Mouse (Mus musculus): Measurements from ENCODE around the gene Ttll10. TPM values are rescaled to one million over a fixed set of nuclear protein-coding genes. Genes with fewer than 3 reads are reported as not detected.

Ttll10 gene
- total and polyA plus RNA-seq, 3 experiments: 0.11 TPM; not detected in 2

DNA sequence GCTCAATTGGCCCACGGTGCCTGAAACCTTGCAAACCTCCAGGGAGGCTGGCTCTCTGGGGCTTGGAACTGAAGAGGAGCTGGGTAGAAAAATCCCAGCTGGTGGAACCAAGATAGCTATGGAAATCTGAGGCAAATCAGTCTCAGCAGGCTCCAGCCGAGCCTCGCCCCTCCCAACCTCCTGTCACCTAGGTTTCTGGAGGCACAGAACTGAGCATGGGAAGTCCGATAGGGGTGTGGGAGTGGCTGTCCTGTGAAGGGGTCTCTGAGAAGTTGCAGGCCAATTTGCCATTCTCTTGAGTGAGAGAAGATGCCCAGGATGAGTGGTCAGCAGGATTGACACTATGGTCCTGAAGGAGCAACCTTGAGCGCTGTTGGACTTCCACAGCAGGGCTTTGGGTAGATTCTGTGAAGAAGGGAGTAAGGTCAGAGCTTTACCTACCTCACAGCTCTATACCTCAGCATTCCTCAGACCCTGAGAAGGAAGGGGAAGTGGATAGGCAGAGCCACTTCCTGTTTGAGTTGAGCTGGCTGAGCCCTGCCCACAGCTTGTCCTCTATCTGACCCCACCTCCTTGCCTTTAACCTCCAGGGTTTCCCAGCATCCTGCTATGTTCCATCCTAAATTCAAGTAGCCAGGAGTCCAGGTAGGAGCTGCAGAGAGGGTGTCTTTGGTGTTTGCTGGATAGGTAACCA is 8.2 kb upstream of the Ttll10 start:
- Histone ChIP-seq H3K36me3 (ENCODE audit: control insufficient read depth in 1 of 2, insufficient read depth in 2 of 2, low read length in 2 of 2) (peaks cover 0 to 7% of the 10 kb centered on the region in 2 experiments; a peak in 2 of 4 replicates), H3K79me2 (ENCODE audit: control insufficient read depth, insufficient read depth, low read length, poor library complexity) (no peaks in the 10 kb centered on the region), H3K27ac (ENCODE audit: control insufficient read depth, low read depth, low read length) (no peak overlapping the region; the same call in 1 of the 2 replicates), H3K27me3 (ENCODE audit: control insufficient read depth in 1 of 2, insufficient read depth in 2 of 2, low read length in 2 of 2) (no peaks in the 10 kb centered on the region), H3K9ac (ENCODE audit: control insufficient read depth, low read depth, low read length, poor library complexity, severe bottlenecking) (peak overlapping the region; percentile 32; the same call in 1 of the 2 replicates), H3K4me1 (ENCODE audit: control insufficient read depth in 1 of 2, insufficient read depth in 2 of 2, low read length in 2 of 2) (peaks cover 0 to 14% of the 10 kb centered on the region in 2 experiments; a peak in 3 of 4 replicates), H3K9me3 (replicated peaks; ENCODE audit: insufficient read depth, low read length) (no peaks in the 10 kb centered on the region), H3K4me3 (ENCODE audit: control insufficient read depth in 1 of 2, insufficient read depth in 1 of 2, low read depth in 2 of 2, low read length in 2 of 2) (peak overlapping the region; percentile 25 to 26; a peak in 2 of 4 replicates)
- TF ChIP-seq ZKSCAN1 (IDR thresholded peaks at IDR 0.05; ENCODE audit: low read depth, low read length) (no peak), POLR2A (IDR thresholded peaks at IDR 0.05; ENCODE audit: control insufficient read depth in 1 of 2, insufficient read depth in 1 of 2, low read depth in 1 of 2, low read length in 2 of 2, poor library complexity in 1 of 2) (peak in 1 of 2 experiments; percentile 55; a peak in 2 of 4 replicates), NELFE (IDR thresholded peaks at IDR 0.05; ENCODE audit: low read depth, low read length) (peak; percentile 35; the same call in 1 of the 2 replicates), CHD2 (IDR thresholded peaks at IDR 0.05; ENCODE audit: low read length) (no peak), GABPA (IDR thresholded peaks at IDR 0.05; ENCODE audit: low read depth, low read length) (no peak), ZC3H11A (IDR thresholded peaks at IDR 0.05; ENCODE audit: low read depth, low read length) (no peak), MAX (IDR thresholded peaks at IDR 0.05; ENCODE audit: low read length) (no peak), TBP (IDR thresholded peaks at IDR 0.05; ENCODE audit: low read depth, low read length) (0 out of 2 replicates have a peak, but pooled peaks have one; percentile 14), MXI1 (IDR thresholded peaks at IDR 0.05; ENCODE audit: low read depth, low read length) (no peak), USF2 (IDR thresholded peaks at IDR 0.05; ENCODE audit: borderline replicate concordance in 1 of 2, insufficient read depth in 1 of 2, low read depth in 1 of 2, low read length in 2 of 2) (no peak), EP300 (IDR thresholded peaks at IDR 0.05; ENCODE audit: low read depth in 1 of 2, low read length in 2 of 2) (0 out of 4 replicates have a peak, but pooled peaks of 1 of the 2 experiments have one; percentile 45), SIN3A (IDR thresholded peaks at IDR 0.05; ENCODE audit: low read length) (0 out of 2 replicates have a peak, but pooled peaks have one; percentile 16), KAT2A (conservative IDR thresholded peaks at IDR 0.05; ENCODE audit: low read depth, low read length) (no peak), ZMIZ1 (IDR thresholded peaks at IDR 0.05; ENCODE audit: low read depth, low read length) (no peak), BHLHE40 (IDR thresholded peaks at IDR 0.05; ENCODE audit: borderline replicate concordance, low read depth, low read length) (no peak), ELF1 (IDR thresholded peaks at IDR 0.05; ENCODE audit: low read depth, low read length) (peak; percentile 68; the same call in 1 of the 2 replicates), E2F4 (IDR thresholded peaks at IDR 0.05; ENCODE audit: borderline replicate concordance, low read depth, low read length) (no peak), POLR2AphosphoS5 (IDR thresholded peaks at IDR 0.05; ENCODE audit: borderline replicate concordance, low read depth, low read length) (no peak), HCFC1 (IDR thresholded peaks at IDR 0.05; ENCODE audit: low read depth, low read length) (peak; percentile 58; the same call in 1 of the 2 replicates), CTCF (IDR thresholded peaks at IDR 0.05 in 2 of 3, conservative IDR thresholded peaks at IDR 0.05 in 1 of 3; ENCODE audit: control insufficient read depth in 1 of 3, insufficient read depth in 1 of 3, low read depth in 2 of 3, low read length in 3 of 3, poor library complexity in 1 of 3, severe bottlenecking in 1 of 3) (no peak), NRF1 (IDR thresholded peaks at IDR 0.05; ENCODE audit: insufficient read depth, low read depth, low read length, poor library complexity, severe bottlenecking) (no peak), JUND (IDR thresholded peaks at IDR 0.05; ENCODE audit: low read depth, low read length) (no peak)
- peak; percentile 72 for DNase-seq (ENCODE audit: low read depth, low spot score)
